Mouse (Mus musculus) thymus, postnatal 4 days (tissue): Measurements from ENCODE around the gene Arsa.

Experiments used
- DNase-seq: peaks from one replicate; pipeline ENCODE4 v3.0.0; 2021

Gene Arsa

GRCm38 (mm10) chr15:89488611-89489117 is 11.4 kb upstream of the Arsa start:
- DNase-seq, result no peak

- no peak for DNase-seq
Measured at GRCm38 (mm10) chr15:89488182-89488581, 11.0 kb upstream of the Arsa start.

- no peak for DNase-seq
Measured at GRCm38 (mm10) chr15:89480584-89480983, 3.4 kb upstream of the Arsa start.

- no peak for DNase-seq
Measured at GRCm38 (mm10) chr15:89478622-89479021, 1.4 kb upstream of the Arsa start.

- no peak for DNase-seq
Measured at GRCm38 (mm10) chr15:89477806-89478205, 581 bp upstream of the Arsa start.

- no peak for DNase-seq
Measured at GRCm38 (mm10) chr15:89476475-89476815, 780 bp downstream of the Arsa start.

GRCm38 (mm10) chr15:89475611-89476474 is 1.4 kb downstream of the Arsa start:
- peak; percentile 93 for DNase-seq

- no peak for DNase-seq
Measured at GRCm38 (mm10) chr15:89475293-89475600, 2.0 kb downstream of the Arsa start.

- peak; percentile 24 for DNase-seq
Measured at GRCm38 (mm10) chr15:89474596-89475292, 2.5 kb downstream of the Arsa start.

- DNase-seq, result no peak
Measured at GRCm38 (mm10) chr15:89473921-89474320, 3.3 kb downstream of the Arsa start.

- no peak for DNase-seq
Measured at GRCm38 (mm10) chr15:89473370-89473769, 3.9 kb downstream of the Arsa start.

GRCm38 (mm10) chr15:89471476-89471875 is 5.7 kb downstream of the Arsa start:
- DNase-seq, result no peak

GRCm38 (mm10) chr15:89468577-89468976 is 8.6 kb downstream of the Arsa start:
- no peak for DNase-seq

- no peak for DNase-seq
Measured at GRCm38 (mm10) chr15:89465052-89465451, 12.2 kb downstream of the Arsa start.

GRCm38 (mm10) chr15:89463334-89464235 is 13.6 kb downstream of the Arsa start:
- DNase-seq, result peak; percentile 46

GRCm38 (mm10) chr15:89462176-89462575 is 15.0 kb downstream of the Arsa start:
- DNase-seq, result no peak

GRCm38 (mm10) chr15:89461321-89461720 is 15.9 kb downstream of the Arsa start:
- DNase-seq, result no peak

GRCm38 (mm10) chr15:89460298-89460697 is 16.9 kb downstream of the Arsa start:
- DNase-seq, result no peak

- no peak for DNase-seq
Measured at GRCm38 (mm10) chr15:89459821-89460220, 17.4 kb downstream of the Arsa start.

GRCm38 (mm10) chr15:89458942-89459341 is 18.3 kb downstream of the Arsa start:
- DNase-seq, result no peak

- no peak for DNase-seq
Measured at GRCm38 (mm10) chr15:89455642-89456041, 21.6 kb downstream of the Arsa start.

- no peak for DNase-seq
Measured at GRCm38 (mm10) chr15:89454857-89455256, 22.4 kb downstream of the Arsa start.

- peak; percentile 22 for DNase-seq
Measured at GRCm38 (mm10) chr15:89453865-89454478, 23.3 kb downstream of the Arsa start, which contains the start of gene Mapk8ip2. TSS of gene Mapk8ip2 (plus strand) at chr15:89453913.
